Mouse (Mus musculus) thymus, adult 2 months (tissue): ENCODE measurements at regions not wholly inside any gene's neighbourhood (a gene's known extent, or its start where the extent isn't known, plus 50 kb on each side); places are given as distances from the start of the nearest gene placed in this dataset.

ENCODE experiments used
- CTCF ChIP-seq: fragments of 200-500 bp; IDR thresholded peaks from 2 replicates; pipeline ENCODE4 v1.5.1; 2012; ENCODE audit warnings: mild to moderate bottlenecking, control low read depth, low read length, moderate library complexity, borderline replicate concordance; ENCODE audit not compliant: control insufficient read depth, poor library complexity, insufficient read depth; ENCODE audit errors: extremely low read depth
- POLR2A ChIP-seq: fragments of 200-500 bp; IDR thresholded peaks from 2 replicates; pipeline ENCODE4 v1.6.1; 2012; ENCODE audit warnings: mild to moderate bottlenecking, low read length, control low read depth, moderate library complexity; ENCODE audit not compliant: control insufficient read depth, poor library complexity, insufficient read depth; ENCODE audit errors: extremely low read depth

DNA sequence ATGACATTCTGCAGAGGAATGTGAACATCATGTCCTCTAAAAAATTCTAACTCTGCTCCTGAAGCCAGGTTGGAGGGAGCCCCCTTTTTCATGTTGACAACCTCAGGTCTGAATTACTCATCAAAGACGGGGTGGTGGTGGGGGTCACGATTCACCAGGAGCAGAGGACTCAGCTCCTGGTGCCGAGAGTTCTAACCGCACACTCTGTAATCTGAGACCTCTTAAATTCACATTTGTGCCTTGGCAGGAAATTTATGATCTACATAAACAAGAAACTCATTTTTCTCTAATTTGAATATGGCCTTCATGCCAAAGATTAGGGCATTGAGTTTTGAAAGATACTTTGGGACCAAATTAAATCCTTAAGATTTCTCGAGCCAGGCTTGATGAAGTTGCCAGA, 117.2 kb upstream of the Serpine2 start:
- TF ChIP-seq CTCF (no peak), POLR2A (no peak)
